8 mouse cellular contexts compared by ENCODE assay signal in the genomic region with DNA sequence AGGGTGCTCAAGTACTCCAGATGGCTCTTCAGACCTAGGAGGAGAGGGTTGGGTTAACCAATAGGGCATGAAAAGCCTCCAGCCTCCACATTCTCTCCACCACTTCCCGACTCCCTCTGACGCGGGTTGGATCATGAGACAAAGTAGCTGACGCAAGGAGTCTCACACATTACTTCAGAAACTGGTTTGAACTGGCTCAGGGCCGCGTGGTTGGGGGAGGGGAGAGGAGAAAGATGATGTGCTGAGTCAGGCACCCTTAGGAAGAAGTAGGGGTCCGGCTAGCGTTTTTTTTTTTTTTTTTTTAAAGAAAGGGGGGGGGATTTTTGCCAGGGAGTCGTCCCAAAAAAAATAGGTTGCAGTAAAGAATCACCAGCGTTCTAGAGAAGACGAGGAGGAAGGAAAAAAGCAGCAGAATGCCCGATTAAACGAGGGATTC. TPM values are rescaled to one million over a fixed set of nuclear protein-coding genes. Genes with fewer than 3 reads are reported as not detected.
A peak's percentile ranks its signal among the peaks of the same experiment; 100 is the strongest.
DNase-seq lines count a peak whose midpoint lies in the region; ATAC-seq lines count a peak whose summit lies in the region.

No protein-coding gene starts in this region.

- peak overlapping the region; percentile 84 for H3K4me3 ChIP-seq in forebrain, embryonic 16.5 days (replicated peaks; ENCODE audit: low read length)

- peak; percentile 83 for DNase-seq in MEL-GATA-1-ER (ENCODE audit: extremely low read depth, low read depth)
- DNase-seq in cerebellum, adult 18-20 months = peak; percentile 31 to 48
- peak; percentile 64 to 67 for DNase-seq in heart, postnatal 36 days
- DNase-seq in layer of hippocampus, adult 9-11 months = peak; percentile 85
- peak; percentile 91 for DNase-seq in lung, postnatal 10 days
- peak; percentile 52 for DNase-seq in ovary, postnatal 10 days (ENCODE audit: low spot score)
- peak; percentile 79 for DNase-seq in thymus, postnatal 14 days

- H3K27ac ChIP-seq in forebrain, embryonic 16.5 days (ENCODE audit: low read length) = peak overlapping the region; percentile 91

- ATAC-seq in forebrain, embryonic 16.5 days = peak; percentile 62

- no peaks in the 10 kb centered on the region for H3K9me3 ChIP-seq in forebrain, embryonic 16.5 days (ENCODE audit: control insufficient read depth, low read length)

- no peaks in the 10 kb centered on the region for H3K27me3 ChIP-seq in forebrain, embryonic 16.5 days (replicated peaks; ENCODE audit: control insufficient read depth, insufficient read depth, low read length)

- WGBS in forebrain, embryonic 16.5 days = under 1% methylated on average over 13 of the region's 13 CpGs

- peaks cover 36% of the 10 kb centered on the region for H3K4me1 ChIP-seq in forebrain, embryonic 16.5 days (replicated peaks; ENCODE audit: control insufficient read depth, insufficient read depth, low read length)

- peaks cover 22% of the 10 kb centered on the region for H3K36me3 ChIP-seq in forebrain, embryonic 16.5 days (ENCODE audit: control insufficient read depth, insufficient read depth)

- peak overlapping the region; percentile 73 for H3K4me2 ChIP-seq in forebrain, embryonic 16.5 days (ENCODE audit: low read length)

- intact Hi-C loops in heart, postnatal 36 days (cut with DNase I) = no loop called here

- H3K9ac ChIP-seq in forebrain, embryonic 16.5 days (replicated peaks; ENCODE audit: low read depth, low read length) = peak overlapping the region; percentile 94

RNA-seq across cellular contexts. Expression of a gene that starts 10.3 kb away (rescaled TPM):
- 186 TPM in 2 replicates for polyA plus RNA-seq in forebrain, embryonic 16.5 days (2015; fragmentation: Nextera tagmentation; extraction: Ambion mirVana)
- 10 to 100 TPM; 37.7 to 43.0 TPM for total RNA-seq in heart, postnatal 36 days (2021)

RNA-seq across cellular contexts. Expression of a gene that starts 22.7 kb away (rescaled TPM):
- 90.6 and 109 TPM in 2 replicates for polyA plus RNA-seq in forebrain, embryonic 16.5 days (2015; fragmentation: Nextera tagmentation; extraction: Ambion mirVana)
- 10 to 100 TPM; 22.0 to 22.4 TPM for total RNA-seq in heart, postnatal 36 days (2021)

RNA-seq across cellular contexts. Expression of a gene that starts 27.6 kb away (rescaled TPM):
- 2.5 and 2.8 TPM in 2 replicates for polyA plus RNA-seq in forebrain, embryonic 16.5 days (2015; fragmentation: Nextera tagmentation; extraction: Ambion mirVana)
- not detected for total RNA-seq in heart, postnatal 36 days (2021)

RNA-seq across cellular contexts. Expression of a gene that starts 28.3 kb away (rescaled TPM):
- polyA plus RNA-seq in forebrain, embryonic 16.5 days (2015; fragmentation: Nextera tagmentation; extraction: Ambion mirVana) = 129 and 136 TPM in 2 replicates
- total RNA-seq in heart, postnatal 36 days (2021) = 10 to 100 TPM; 28.1 to 29.8 TPM

RNA-seq across cellular contexts. Expression of a gene that starts 44.0 kb away (rescaled TPM):
- polyA plus RNA-seq in forebrain, embryonic 16.5 days (2015; fragmentation: Nextera tagmentation; extraction: Ambion mirVana) = 200 and 218 TPM in 2 replicates
- 10 to 100 TPM; 36.7 to 37.6 TPM for total RNA-seq in heart, postnatal 36 days (2021)

Comparison
In these comparisons a context has a peak if more than half of its experiments do, and no peak if none do; other contexts are left out.
1. Peak in every context shown above with its lines: DNase-seq, ATAC-seq, H3K4me3 ChIP-seq and H3K27ac ChIP-seq.
2. DNase-seq: peak in every context shown above with its lines; median percentile 91 in lung, postnatal 10 days; 85 in layer of hippocampus, adult 9-11 months; 83 in MEL-GATA-1-ER; 79 in thymus, postnatal 14 days; 66 in heart, postnatal 36 days; 52 in ovary, postnatal 10 days; 40 in cerebellum, adult 18-20 months.